Mouse (Mus musculus) layer of hippocampus, adult 9-11 months (tissue): ENCODE results near the gene Synpo2l.
"Not testable (repeated sequence)": the region's sequence is repeated elsewhere in the genome, so short reads cannot be mapped to it uniquely, and the experiment has no call there.

Source experiments
- DNase-seq: peaks from one replicate; pipeline ENCODE4 v3.0.0; 2022

Synpo2l gene

DNA sequence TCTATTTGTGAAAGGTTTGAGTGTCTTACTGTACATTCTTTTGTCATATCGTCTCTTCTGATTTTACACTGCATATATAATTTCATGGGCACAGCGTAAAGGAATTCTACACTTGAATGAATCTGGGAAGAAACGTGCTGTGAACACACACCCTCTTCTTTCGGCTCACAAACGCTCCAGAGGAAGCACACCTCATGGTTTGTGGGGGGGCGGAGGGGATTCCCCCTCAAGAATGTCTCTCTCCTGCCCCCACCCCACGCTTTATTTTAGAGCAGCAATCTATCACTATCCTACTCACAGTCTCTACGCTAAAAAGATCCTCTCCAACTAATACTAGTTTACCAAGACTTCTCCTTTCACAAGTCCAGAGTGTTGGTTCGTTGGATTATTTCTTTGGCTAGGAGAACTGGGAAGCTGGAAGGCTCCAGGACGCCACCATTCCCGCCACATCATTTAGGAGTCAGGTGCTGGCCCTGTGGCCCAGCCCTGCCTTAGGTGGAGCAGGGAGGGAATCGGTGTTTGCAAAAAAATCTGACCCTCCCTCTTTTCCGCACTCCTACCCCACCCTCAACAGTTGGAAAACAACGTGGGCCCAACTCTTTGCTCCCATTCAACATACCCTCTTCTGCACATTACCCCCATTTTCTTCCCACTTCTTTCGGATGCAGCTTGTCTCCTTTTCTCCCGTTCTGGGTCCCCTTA is 28.1 kb downstream of the Synpo2l start:
- DNase-seq: no peak

GRCm38 (mm10) chr14:20638702-20639101 is 29.5 kb downstream of the Synpo2l start:
- no peak for DNase-seq

DNA sequence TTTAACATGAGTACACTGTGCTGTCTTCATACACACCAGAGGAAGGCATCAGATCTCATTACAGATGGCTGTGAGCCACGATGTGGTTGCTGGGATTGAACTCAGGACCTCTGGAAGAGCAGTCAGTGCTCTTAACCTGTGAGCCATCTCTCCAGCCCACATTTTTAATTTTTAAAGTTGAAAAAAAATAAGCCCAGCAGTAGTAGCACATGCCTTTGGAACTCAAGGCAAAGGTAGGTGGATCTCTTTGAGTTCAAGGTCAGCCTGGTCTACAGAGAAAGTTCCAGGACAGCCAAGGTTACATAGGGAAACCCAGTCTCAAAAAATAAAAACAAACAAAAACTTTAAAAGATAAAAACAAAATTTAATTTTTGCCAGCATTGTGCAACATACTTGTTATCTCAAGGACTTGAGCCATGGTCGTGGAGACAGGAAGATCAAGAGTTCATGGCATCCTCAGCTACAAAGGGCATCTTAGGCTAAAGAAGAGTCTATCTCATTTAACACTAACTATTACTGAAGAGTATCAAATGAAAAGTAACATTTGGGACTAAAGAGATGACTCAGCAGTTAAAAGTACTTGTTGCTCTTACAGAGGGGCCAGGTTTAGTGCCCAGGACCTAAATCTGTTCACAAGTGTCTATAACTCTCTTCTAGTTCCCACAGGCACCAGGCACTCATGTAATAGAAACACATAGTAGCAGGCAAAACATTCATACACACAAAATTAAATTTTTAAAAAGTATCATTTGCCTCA is 30.2 kb downstream of the Synpo2l start:
- DNase-seq: no peak

DNA sequence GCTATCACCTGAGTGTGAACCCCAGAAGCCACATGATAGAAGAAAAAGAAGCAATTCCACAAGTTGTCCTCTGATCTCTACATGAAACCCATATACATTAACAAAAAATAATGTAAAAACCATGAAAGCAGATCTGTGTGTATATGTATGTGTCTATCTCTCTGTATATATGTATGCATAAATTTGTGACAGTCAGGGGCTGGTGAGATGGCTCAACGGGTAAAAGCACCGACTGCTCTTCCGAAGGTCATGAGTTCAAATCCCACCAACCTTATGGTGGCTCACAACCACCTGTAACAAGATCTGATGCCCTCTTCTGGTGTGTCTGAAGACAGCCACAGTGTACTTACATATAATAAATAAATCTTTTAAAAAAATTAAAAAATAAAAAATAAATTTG is 31.2 kb downstream of the Synpo2l start:
- not testable (repeated sequence) for DNase-seq

- DNase-seq: no peak
These were observed 32.6 kb downstream of the Synpo2l start for GRCm38 (mm10) chr14:20635546-20635945.

DNA sequence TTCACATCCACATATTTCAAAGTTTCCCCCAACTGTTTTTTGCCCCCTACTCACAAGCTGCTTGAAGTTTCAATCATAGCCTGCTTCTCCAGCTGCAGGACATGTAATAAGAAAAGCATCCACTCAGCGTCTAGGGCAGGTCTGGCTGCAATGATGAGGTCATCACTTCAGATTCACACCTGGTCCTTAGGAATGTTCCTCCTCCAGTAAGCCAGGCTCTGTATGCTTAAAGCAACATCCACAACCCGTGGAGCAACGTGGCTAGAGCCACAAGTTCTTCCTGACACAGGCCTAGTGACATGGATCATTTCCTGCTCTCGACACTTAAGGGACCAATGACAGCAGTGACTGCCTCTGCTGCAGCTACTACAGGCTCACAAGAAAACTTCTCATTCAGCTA is 36.9 kb downstream of the Synpo2l start:
- DNase-seq: no peak

DNA sequence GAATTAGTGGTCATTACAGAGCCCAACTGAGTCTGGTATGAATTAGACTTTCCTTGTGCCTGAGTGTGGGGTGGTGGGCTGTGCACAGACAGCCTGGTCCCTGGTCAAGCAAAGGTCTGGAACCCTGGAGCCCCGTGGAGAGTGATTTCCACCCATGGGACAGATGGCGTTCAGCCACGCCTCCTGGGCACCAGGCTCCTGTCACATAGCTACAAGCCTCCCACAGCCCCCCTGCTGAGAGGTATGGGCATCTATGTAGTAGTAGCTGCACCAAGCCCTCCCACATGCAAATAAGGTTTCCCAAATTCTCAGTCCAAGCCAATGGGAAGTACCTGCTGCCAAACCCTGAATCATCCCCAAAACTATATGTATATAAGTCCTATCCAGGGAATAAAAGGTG is 41.2 kb downstream of the Synpo2l start:
- DNase-seq: no peak

- no peak for DNase-seq
These were observed 41.7 kb downstream of the Synpo2l start for GRCm38 (mm10) chr14:20626447-20626846.

GRCm38 (mm10) chr14:20622907-20623306 is 45.2 kb downstream of the Synpo2l start:
- DNase-seq: no peak

DNA sequence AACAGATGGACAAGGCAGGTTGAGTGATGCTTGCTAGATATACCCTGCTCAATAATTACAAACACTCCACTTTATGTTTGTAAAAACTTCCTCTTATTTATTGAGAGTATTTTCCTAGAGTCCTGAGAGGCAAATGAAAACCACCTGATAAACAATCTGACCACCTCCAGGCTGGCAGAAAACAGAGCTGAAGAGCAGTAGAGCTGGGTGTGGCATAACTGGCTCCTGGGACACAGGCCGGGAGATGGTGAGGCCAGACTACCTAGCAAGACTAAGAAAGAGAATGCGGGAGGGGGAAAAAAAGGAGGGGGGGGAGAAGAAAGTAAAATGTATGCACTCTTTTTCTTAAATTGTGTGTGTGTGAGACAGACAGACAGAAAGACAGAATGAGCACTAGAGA is 45.7 kb downstream of the Synpo2l start:
- DNase-seq: no peak

DNA sequence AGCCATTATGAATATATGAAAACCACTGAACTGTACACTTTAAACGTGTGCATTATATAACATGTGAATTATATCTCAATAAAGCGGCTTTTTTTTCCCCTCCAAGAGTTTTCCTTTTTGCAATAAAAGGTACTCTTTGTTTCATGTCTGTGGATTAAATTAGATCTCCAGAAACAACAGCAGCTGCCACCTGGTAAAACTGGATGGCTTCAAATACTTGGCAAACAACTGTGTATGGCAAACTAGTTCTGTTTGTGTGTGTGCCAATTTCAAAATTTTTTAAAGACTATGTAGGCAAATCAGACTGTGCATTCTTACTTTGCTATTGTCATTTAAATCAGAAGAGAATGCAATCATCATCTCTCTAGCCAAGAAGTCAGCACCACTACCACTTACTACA is 46.3 kb downstream of the Synpo2l start:
- DNase-seq: peak; percentile 59

DNA sequence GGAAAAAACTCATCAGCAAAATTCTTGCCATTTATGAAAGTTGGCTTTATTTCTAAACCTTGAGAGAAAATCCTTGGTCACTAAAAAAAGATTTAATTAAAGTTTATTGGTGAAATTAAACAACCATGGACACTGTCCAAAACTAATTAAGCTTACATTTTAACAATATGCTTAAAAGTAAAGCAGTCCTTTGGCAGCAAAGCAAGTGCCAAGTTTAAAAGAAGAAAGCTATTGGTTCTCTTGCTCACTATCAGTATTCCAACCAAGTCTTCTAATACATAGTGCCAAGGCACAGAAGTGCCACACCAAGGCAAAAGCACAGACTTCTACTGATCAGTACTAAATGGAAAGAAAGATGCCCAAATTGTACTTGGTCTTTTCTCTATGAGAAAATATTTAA is 49.0 kb downstream of the Synpo2l start:
- DNase-seq: no peak

- no peak for DNase-seq
These were observed 49.9 kb downstream of the Synpo2l start for GRCm38 (mm10) chr14:20618211-20618610.

GRCm38 (mm10) chr14:20616421-20616820 is 51.7 kb downstream of the Synpo2l start:
- peak; percentile 71 for DNase-seq

GRCm38 (mm10) chr14:20615075-20615474 is 53.1 kb downstream of the Synpo2l start:
- no peak for DNase-seq

- DNase-seq: no peak
These were observed 55.3 kb downstream of the Synpo2l start for GRCm38 (mm10) chr14:20612820-20613219.

DNA sequence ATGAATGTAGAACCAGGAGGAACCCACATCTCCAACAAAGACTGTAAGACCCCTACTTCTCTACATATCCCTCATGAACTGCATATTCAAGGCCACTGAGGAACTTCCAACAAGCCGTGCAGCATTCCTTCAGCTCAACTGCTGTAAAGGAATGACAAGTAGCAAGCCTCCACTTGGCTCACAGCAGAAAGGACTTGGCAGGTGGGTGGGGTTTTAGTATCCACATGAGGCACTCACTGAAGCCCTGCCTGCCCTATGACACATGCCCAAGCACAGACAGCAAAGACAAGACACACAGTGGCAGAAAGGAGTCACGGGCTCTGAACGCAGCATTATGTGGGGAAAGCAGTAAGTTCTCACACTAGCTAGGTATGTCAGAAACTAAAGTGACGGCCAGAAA is 58.0 kb downstream of the Synpo2l start:
- no peak for DNase-seq

DNA sequence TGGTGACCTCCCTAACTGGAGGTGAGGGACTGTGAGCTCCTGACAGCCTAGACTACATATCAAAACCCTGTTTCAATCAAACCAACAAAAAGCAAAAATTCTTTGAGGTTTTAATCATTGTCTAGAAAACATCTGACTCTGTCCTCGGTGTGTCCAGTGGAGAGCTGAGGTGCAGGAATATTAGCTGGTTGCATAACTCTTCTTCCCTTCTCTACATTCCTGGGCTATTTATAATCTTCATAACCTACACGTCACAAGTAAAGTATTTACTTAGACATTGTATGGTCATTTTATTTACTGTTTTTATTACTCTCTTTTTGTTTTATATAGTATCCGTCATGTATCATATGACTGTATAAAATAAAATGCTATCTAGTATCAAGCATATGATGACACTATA is 58.6 kb downstream of the Synpo2l start:
- no peak for DNase-seq
